Mouse (Mus musculus) lung, postnatal 25 days (tissue): ENCODE data around the gene Elf2.

Experiments used
- DNase-seq: peaks from one replicate; pipeline ENCODE4 v3.0.0; 2022; ENCODE audit warnings: low spot score

Gene Elf2

DNA sequence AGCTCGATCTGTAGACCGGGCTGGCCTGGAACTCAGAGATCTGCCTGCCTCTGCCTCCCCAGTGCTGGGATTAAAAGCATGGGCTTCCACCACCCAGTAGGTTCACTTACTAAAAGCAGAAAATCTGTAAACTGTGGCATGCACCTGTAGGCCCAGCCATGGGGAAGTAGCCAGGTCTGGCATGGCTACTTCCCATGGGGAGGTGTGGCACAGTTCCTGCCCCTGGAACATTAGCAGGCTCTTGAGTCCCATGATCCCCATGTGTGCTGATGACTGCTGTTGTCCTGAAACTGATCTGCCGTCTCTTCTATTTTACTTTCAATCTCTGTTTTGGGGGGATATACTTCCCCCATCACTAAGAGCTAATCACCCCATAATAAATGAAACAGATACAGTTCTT lies 127.4 kb downstream of the Elf2 start:
- DNase-seq: no peak

GRCm38 (mm10) chr3:51210485-51210884 lies 130.0 kb downstream of the Elf2 start:
- no peak for DNase-seq

DNA sequence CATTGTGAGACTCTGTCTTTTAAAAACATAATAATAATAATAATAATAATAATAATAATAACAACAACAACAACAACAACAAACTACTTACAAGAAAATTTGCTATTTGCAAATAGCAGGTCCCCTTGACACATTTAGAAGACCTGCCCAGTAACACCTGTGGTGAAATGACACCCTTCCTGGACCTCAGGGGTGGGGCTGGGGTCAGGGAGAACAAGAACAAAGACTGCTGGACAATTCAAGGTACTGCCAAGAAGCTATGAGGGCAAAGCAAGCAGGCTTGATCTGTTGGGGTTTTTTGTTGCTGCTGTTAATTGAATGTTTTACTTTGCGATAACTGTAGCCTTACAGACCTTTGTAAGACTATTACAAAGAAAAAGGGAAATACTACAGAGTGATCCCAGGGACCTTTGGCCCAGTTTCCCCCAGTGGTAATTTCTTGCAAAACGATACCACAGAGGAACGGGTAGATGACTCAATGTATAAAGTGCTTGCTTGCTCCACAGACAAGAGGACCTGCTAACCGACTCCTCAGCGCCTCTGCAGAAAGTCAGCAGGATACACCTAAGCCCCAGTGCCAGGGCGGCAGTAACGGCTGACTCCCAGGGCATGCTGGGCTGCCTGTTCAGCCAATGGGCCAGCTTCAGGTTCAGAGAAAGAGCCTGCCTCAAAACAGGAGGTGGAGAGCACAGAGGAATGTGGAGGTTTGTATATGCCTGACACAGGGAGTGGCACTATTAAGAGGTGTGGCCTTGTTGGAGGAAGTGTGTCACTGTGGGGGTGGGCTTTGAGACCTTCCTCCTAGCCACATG lies 130.8 kb downstream of the Elf2 start:
- peak; percentile 31 for DNase-seq

- no peak for DNase-seq
These were observed 131.8 kb downstream of the Elf2 start for GRCm38 (mm10) chr3:51208633-51209032.

DNA sequence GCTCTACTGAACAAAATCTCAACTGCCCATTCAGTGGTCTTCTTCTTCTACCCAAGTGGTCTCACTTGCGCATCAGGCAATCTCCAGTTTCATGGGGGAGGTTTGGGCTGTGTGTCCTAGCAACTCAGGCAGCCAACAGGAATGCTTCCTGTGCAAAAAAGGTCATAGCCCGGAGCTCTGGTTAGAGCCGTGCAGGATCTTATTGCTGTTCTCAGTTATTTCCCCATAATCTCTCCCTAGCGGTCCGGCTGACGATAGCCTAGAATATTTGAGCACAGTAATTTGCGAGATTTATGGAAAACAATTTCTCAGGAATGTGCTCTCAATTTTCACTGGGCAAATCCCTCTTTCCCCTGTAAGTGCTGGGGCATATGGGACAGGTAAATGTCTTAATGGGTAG lies 133.9 kb downstream of the Elf2 start:
- no peak for DNase-seq

DNA sequence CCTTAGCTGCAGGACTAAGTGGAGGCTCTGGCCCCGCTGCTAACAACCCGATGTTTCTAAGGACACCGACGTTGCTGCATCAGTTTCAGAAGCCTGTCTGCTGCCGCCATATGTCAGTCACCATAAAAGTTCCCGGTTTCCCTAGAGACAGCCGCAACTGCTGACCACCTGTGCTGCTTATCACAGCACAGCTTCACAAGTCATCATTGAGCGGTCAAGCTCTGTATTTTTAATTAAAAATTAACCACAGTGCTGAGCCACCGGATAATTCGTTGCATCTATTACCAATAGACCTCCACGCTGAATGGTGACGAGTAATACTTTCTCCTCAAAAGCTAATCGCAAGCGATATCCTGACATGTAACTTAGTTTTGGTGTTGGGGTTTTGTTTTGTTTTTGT lies 135.6 kb downstream of the Elf2 start:
- DNase-seq: no peak

DNA sequence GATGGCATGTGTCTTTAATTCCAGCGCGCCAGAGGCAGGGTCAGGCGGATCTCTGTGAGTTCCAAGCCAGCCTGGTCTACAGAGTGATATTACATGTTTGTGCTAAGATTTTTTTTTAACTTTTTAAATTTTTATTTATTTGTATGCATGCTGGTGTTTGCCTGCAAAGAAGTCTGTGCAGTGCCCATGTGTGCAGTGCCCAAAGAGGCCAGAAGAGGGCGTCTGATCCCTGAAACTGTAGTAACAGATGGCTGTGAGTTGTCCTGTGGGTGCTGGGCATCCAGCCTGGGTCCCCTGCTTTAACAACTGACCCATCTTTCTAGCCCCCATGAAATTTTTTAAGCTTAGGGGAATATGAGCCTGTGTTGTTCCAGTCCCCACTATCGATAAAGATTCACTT lies 136.0 kb downstream of the Elf2 start:
- DNase-seq: no peak

- no peak for DNase-seq
These were observed 136.6 kb downstream of the Elf2 start for GRCm38 (mm10) chr3:51203906-51204305.
